Mouse (Mus musculus) testis, postnatal 14 days (tissue): ENCODE measurements around the gene Prkrip1.

Source experiments
- DNase-seq: peaks from one replicate; pipeline ENCODE4 v3.0.0; 2021; ENCODE audit warnings: low spot score

The Prkrip1 gene

DNA sequence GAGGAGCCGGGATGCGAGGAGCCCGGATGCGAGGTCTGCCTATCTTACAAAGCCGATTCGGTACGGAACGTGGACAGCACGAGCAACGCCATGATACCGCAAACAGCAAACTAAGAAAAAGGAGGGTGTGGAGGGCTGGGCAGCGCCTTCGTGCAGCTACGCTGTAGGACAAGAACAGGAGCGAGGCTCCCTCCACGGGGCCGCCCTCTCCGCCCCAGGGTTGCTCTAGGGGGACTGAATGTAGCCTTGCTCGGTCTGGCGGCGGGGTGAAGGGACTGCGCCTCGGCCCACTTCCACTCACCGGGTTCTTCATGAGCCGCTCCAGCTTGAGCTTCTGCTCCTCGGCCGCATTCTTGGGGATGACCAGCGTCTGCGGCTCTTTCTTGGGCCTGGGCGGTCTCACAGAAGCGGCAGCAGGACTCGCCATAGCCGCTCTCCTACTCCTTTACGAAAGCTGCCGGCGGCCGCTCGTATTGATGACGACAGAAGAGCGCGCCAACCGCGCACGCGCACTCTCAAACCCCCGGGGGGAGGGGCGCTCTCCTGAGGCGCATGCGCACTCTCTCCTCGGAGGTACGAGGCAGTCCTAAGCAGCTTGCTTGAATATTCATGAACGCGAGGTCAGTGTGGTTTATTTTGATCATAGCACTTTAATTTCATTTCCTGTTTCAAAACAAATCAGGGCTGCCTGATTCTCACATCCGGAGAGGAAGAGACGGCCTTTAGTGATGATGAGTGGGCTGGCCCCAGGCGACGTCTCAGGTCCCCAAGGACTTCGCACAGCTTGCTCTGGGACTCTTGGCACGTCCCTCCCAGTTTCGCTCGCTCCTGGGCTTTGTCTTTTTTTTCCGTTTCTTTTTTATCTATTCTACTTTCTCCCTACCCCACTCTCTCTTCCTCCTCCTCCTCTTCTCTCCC, at the start of gene Prkrip1:
TSS of gene Prkrip1 (minus strand) at position 490 of the 918 bp plus-strand sequence.
- DNase-seq, result peak; percentile 92

DNA sequence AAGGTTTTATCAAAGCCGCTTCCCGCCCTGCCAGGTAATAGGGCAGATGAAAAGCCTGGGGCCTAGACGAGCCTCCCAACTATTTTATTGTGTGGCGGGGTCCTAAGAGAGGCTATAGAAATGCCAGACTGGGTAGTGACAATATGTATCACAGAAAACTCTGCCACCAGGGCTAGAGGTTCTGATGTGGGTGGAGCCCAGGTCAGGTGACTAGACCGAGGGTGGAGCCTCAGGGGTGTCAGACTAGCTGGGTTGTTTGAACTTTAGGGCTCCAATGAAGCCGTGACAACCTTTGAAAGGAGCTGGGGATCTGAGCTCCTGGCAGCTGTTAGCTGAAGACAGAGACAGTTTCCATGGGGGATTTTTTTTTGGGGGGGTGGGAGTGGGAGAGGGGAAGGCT, 49.7 kb upstream of the Prkrip1 start:
- no peak for DNase-seq

DNA sequence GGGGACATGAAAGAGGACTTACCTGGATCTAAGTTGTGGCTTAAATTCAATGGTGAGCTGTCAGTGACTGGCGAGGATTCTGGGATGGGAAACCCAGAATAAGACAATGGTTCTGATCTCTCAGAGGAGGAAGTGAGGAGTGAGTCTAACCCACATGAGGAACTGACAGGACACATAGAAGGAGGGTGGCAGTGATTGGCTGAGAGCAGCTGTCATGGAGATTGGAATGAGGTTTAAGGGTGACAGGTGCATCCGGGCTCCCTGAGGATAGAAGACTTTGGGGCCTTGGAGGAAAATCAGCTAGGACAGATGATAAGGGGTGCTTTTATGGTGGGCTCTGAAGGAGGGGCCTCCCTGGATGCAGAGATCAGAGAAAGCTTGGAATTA, 47.7 kb upstream of the Prkrip1 start, which contains the start of gene Sh2b2:
TSS of gene Sh2b2 (minus strand) at position 105 of the 387 bp plus-strand sequence.
- no peak for DNase-seq

DNA sequence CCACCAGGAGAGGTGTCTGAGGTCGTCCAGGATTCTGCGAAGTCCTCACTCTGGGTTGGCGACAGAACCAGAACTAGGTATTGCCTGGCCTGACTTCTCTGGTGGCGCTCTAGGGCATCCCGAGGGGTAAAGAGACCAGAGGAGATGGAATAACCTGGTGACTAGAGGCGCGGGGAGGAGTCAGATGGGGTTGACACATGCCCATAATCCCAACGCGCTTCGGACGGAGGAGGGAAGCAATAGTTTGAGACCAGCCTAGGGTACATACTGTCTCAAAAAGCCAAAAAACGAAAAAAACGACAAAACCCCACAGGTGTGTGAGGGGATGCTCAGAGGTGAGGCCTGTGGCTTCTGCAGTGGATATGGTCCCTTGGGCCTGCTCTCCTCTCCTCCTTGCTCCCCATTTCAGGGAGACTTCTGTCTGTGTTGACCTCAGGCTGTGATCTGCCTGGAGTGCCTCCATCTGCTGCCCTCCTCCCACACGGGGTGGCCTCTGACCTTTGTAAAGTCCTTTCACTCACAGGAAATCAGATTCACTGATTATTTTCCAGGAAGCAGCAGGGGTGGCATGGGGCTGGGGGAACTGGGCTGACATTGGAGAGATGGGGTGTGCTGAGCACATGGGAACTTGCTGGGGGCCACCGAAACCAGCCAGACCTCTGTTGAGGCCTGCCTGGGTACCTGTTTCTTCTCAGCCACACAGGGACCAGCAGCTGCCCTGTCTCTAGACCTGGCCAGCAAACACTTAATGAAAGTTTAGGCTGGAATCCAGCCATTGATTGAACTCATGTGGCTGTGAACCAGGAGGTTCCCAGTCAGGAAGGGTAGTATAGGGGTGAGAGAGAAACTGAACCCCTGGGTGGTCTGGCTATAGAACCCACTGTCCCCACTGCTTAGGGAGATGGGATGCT, 47.0 kb upstream of the Prkrip1 start:
- DNase-seq, result no peak

DNA sequence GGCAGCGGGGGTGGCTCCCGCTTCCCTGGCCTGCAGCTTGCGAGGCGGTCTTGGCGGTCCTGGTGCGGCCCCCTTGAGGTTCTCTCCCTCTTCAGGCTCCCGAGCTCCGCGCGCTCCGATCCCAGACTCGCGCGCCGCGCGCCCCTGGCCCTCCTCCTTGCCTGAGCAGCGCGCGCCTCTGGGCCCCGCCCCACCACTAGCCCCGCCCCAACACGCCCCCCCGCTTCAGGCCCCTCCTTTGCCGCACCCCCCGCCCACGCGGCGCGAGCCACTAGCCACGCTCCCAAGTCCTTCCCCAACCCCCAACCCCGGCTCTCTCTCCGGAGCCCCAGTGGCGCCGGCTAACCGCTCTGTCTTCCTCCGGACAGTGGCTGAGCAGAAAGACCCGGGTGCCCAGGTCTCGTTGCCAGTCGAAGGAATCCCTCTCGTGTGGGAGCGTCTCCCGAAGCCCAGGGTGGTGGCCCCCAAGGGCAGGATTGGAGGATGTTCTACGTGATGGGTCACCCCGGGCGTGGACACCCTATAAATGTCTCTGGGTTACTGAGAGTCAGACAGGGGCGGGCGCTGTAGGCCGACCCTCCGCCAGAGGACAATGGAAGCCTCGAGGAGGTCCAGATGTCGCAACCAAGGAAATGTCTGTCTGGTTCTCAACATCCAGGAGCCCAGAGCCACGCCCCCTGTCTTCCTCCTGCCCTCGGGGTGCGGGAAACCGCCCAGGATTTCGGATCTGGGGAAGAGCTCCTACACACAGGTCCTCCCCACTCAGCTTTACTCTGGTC, 46.2 kb upstream of the Prkrip1 start:
- DNase-seq, result peak; percentile 72

DNA sequence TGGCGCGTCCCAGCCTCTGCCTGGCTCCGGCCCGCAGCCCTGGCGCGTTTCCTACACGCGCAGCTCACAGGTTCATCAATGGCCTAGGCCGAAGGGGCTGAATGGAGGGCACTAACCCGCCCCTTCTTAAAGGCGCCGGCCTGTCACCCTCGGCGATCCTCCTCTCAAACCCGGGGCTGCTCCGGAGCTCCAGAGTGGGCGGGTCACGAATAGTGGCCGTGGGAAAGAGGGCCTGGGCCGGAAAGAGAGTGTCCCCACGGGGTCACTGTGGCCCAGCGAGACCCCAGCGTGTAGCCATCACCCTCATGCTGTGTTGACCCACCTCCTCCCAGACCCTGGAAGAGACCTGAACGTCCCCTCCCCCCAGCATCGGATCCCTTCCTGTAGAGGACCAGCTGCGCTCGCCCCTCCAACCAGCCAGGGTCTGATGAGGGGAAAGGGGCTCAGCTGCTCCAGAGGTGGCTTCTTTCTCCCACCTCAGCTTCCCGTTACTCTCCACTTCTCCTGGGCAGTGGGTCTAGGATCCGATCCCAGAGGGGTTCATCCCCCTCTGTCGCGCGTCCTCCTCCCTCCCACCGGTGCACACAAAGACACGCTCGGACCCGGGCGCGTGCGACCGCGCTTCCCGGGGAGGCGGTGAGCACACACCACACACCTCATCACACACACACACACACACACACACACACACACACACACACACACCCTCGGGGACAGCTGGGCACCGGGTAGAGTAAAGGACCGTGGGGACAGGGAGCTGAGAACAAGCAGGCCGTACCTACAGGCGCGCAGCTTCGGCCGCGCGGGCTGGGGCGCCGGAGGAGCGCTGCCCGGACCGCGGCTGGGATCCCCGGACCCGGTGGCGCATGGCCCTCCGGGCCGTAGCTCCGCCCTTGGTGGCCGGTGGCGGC, 45.3 kb upstream of the Prkrip1 start:
- DNase-seq, result no peak

DNA sequence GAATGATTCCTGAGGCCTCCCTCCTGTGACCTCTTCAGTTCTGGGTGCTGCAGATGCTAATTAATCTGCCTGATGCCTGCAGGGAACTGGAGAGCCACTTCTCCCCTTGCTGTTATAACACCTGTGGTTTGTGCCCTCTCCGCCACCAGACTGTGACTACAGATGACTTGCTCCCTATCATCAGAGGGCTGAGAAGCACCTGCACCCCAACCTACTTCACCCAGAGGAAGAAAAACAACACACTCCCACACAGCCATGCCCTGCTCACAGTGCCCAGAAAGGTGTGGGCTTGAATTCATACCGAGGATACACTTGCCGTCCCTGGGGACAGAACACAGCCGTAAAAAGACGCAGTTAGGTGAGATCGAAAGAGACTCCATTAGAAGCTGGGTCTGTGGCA, 42.4 kb upstream of the Prkrip1 start:
- DNase-seq, result no peak

DNA sequence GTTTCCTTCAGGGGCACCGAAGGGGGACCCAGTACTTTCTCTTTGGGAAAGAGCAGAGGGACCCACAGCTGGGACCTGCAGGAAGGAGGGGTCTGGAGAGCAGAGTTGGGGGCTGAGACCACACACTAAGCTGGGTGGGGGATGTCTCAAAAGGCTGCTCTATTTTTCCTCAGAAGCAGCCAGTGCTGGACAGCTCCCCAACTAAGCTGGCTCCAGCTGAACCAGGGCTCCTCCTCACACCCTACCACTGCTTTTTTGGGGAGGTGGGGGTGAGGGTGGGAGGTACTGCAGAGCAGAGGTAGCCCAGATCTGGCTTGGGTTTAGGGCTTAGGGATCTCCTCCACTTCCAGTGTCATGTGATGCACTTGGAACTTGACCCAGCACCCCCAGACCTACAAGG, 41.6 kb upstream of the Prkrip1 start:
- DNase-seq, result no peak

DNA sequence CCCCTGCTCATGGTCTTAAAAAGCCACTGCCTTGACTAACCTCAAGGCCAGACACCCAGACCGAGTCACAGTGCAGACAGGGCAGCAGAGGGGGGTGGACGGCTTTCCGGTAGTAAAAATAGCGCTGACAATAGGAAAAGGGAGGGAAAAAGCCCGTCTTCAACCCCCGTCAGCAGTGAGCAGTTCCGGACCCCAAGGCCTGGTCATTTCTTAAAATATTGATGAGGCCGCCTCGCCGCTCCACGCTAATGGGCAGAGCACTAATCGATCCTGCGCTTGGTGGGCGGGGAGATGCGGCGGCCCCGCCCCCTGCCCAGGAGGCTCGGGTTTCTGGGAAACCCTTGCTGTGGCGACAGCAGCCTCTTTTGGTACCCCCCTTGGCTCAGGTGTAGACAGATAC, 38.8 kb upstream of the Prkrip1 start:
- no peak for DNase-seq

DNA sequence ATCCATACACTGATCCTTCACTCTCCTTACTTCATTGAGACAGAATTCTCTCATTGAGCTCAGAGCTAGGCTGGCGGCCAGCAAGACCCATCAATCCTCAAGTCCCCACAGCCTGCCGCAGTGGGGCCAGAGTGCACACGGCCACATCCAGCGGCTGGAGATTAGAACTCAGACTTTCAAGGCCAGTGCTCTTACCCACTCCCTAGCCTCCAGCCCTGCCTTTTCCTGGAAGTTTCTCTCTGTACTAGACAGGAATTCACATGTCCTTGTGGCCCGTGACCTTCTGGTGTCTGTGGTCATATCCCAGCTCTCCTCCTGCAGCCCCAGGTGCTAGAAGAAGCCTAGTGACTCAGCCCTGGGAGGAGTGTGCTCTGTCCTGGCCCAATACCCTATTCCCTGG, 37.8 kb upstream of the Prkrip1 start:
- DNase-seq, result peak; percentile 43

DNA sequence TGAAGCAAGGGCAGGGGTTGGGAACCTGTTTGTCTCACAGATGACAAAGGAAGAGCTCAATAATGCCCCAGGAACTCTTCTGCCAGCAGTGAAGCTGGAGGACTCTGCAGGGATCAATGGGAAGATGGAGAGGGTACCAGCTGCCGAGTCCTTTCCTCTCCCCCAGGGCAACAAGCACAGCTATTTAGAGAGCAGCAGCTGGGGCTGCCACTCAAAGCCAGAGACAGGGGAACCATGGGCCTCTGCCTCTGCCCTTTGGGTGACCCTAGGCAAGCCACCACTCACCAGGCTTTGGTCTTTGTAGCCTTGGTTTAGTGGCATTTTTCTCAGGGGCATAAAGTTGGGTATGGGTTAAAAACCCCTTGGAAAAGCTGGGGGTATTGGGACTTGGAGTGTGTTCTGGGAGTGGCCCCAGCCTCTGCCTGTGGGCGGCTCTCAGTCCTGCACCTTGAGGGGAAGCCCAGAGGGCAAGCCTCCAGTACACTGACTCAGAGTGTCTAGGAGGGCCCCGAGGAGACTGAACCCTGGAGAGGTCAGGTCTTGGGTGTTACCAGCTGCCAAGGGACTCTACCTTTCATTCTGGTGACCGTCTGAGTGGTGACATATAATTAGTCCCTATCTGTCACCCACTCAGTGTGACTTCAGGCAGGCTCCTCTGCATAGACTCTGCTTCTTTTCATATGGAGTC, 31.7 kb upstream of the Prkrip1 start:
- DNase-seq, result no peak

DNA sequence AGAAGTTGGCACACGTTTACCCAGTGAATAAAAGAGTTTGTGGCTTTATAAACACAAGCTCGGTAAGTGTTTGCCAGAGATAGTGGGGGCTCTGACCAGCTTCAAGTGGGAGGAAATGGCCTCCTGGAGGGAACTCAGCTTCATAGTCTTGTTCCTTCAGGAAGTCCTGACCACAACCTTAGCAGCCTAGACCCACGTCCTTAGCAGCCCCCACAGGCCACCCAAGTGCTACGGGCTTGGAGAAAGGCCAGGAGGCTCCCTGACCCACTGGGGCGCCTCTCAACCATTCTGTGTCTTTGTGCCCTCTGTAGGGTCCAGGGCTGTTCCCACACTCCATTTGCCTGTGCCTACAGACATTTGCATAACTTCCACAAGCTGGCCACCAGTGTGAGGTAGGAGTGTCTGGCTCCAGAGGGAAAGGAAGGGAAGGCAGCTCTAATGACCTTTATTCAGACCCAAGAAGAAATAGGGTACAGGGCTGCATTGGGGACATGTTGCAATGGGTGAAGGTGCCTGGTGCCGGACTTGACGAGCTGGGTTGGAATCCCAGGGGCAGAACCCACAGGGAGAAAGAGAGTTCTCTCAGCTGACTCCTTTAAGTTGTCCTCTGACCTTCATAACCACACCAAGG, 27.6 kb upstream of the Prkrip1 start:
- no peak for DNase-seq

DNA sequence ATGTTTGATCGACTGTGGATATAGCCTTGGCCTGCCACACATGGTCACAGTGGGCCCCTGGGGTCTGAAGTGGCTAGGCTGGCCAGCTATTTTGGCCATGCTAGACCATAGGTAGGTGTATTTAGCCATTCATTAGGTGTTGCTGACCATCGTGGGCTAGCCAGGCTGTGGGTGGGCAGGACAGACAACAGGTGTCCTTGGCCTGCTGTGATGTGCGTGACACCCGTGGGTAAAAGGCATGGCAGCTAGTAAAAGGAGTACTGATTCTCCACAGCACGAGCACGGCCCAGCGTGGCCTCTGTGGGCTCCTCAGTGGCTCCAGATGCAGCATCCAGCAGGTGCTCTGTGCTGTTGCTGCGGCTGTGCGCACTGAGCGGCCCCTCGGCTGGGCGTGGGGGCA, 19.8 kb upstream of the Prkrip1 start:
- no peak for DNase-seq

DNA sequence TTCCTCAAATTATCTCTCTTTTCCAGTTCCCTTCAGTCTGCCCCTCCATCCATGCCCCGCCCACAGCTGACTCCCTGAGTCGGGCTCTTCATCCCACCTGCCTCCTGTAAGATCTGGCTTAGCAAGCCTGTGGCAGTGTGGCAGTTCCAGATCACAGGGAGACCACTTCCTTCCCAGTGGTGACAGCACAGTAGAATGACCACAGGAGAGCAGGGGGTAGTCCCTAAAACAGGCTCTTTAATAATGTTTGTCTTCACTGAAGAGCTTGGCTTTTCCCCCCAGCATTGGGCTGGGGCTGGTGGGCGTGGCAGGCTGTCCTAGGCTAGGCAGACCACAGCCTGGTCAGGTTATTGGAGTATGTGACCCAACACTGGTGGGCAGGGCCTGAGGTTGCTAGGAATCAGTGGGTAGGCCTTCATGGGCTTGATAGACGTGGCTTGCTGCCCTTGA, 19.2 kb upstream of the Prkrip1 start:
- no peak for DNase-seq

DNA sequence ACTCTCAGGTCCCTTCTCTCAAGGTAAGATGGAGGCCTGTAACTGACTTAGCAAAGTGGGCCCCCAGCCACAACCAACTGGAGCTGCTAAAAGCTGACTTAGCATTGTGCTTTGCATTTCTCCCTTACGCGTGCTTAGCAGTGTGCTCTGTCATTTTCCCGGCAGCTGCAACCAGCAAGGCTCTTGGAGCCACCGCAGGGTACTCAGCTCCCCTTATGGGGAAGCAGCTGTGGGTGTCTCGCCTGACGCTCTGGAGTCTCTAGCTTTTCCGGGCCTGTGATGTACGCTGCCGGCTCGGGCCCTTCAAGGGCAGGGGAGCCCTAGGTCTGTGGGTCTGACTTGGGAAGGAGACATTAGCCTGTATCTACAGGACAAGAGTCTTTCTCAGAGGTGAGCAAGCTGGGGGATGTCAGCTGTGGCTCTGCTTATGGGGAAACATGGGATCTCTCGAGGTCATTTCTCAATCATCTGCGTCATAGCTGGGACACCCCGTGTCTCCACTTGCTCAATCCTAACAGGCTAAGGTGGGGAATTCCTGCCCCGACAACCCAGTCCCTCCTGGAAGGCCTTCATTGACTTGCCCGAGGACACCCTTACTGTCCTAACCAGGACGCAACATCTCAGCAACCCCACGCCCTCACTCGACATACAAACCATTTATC, 18.4 kb upstream of the Prkrip1 start:
- no peak for DNase-seq

DNA sequence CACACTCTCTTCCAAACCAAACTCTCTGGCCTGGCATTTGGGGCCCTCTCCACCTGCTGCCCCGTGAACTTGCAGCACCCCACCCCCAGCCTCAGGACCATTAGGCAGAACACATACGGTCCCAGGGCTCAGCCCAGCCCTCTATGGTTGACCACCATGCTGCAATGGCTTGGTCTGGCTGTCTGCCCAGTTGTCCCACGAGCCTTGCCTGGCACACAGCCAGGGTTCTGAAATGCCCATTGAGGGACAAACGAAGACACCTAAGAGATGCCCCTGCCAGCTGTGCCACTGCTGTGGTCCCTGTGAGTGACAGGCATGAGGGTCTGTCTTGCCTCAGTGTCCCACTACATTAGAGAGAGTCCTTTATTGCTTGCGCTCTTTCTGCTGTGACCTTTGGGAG, 17.2 kb upstream of the Prkrip1 start:
- DNase-seq, result no peak

DNA sequence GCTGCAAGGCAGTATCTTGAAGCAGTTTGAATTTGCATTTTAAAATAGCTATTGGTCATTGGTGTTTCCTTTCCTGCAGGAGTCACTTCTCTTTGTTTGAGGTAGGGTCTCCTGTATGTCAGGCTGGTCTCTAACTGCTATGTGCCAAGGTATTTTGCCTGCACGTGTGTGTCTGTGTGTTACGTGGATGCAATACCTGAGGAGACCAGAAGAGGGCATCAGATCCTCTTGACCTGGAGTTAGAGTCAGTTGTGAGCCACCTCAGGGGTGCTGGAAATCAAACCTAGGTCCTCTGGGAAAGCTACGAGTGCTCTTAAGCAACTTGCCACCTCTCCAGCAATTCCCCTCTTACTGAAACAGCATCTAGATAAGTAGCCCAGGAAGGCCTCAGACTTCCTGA, 16.4 kb upstream of the Prkrip1 start:
- peak; percentile 45 for DNase-seq

DNA sequence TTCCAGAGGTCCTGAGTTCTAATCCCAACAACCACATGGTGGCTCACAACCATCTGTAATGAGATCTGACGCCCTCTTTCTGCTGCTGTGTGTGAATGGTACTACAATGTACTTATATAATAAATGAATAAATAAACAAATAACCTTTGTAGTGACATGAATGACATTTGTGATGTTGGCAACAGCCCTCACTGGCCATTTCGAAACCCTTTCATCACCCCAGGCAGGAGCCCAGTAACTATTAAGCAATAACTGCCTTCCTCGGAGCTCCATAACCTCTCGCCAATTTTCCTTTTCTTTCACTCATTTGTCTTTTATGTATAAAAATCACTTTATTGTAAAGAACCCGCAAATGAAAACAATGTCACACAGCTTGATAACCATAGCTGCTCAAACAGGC, 15.0 kb upstream of the Prkrip1 start:
- no peak for DNase-seq

DNA sequence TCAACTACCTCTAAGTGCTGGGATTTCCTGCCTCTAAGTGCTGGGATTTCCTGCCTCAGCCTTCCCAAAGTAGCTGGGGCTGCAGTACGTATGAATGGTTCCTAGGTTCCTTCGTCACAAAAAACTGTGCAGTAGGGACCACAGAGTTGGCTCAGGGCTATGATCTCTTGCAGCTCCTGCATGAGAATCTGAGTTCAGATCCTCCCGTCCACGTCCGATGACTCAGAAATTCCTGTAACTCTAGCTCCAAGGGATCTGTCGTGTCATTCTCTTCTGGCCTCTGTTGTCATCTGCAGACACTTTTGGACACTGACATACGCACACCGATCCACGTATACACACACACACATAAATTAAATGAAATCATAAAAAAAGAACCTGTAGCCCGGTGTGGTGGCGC, 14.0 kb upstream of the Prkrip1 start:
- no peak for DNase-seq
